In genomic region chr11:71005046-71005445, GRCm38 (mm10) we compare ENCODE assay signal across 8 mouse cellular contexts. TPM values are rescaled to one million over a fixed set of nuclear protein-coding genes. Genes with fewer than 3 reads are reported as not detected.
A peak's percentile ranks its signal among the peaks of the same experiment; 100 is the strongest.
DNase-seq lines count a peak whose midpoint lies in the region; ATAC-seq and TF ChIP-seq lines count a peak whose summit lies in the region.

No protein-coding gene starts in this region.

- no peak for ATAC-seq in lung, embryonic 14.5 days (ENCODE audit: insufficient read depth)
- no peak; the same call in 1 of the 2 replicates for ATAC-seq in embryonic facial prominence, embryonic 13.5 days (ENCODE audit: insufficient number of reproducible peaks, insufficient read depth, low FRiP score, low TSS enrichment, low read depth)
- ATAC-seq in intestine, embryonic 15.5 days, result no peak
- no peak for ATAC-seq in neural tube, embryonic 13.5 days (ENCODE audit: low read depth)

- H3K27me3 ChIP-seq in lung, embryonic 14.5 days (ENCODE audit: insufficient read depth, low read length), result no peaks in the 10 kb centered on the region
- H3K27me3 ChIP-seq in embryonic facial prominence, embryonic 13.5 days, result no peaks in the 10 kb centered on the region
- no peaks in the 10 kb centered on the region for H3K27me3 ChIP-seq in intestine, embryonic 15.5 days (replicated peaks)
- no peaks in the 10 kb centered on the region for H3K27me3 ChIP-seq in neural tube, embryonic 13.5 days

- peak overlapping the region; percentile 88 for H3K4me3 ChIP-seq in lung, embryonic 14.5 days (ENCODE audit: low read depth, low read length)
- peak overlapping the region; percentile 97 for H3K4me3 ChIP-seq in embryonic facial prominence, embryonic 13.5 days
- H3K4me3 ChIP-seq in intestine, embryonic 15.5 days (replicated peaks), result no peak overlapping the region
- H3K4me3 ChIP-seq in neural tube, embryonic 13.5 days, result peak overlapping the region; percentile 88

- H3K4me2 ChIP-seq in lung, embryonic 14.5 days, result peak overlapping the region; percentile 84
- peak overlapping the region; percentile 53 for H3K4me2 ChIP-seq in embryonic facial prominence, embryonic 13.5 days
- peak overlapping the region; percentile 50 for H3K4me2 ChIP-seq in intestine, embryonic 15.5 days (replicated peaks)
- H3K4me2 ChIP-seq in neural tube, embryonic 13.5 days, result peak overlapping the region; percentile 54

- WGBS in lung, embryonic 14.5 days, result 56% methylated on average over 5 of the region's 5 CpGs
- 50% methylated on average over 5 of the region's 5 CpGs for WGBS in embryonic facial prominence, embryonic 13.5 days
- 62% methylated on average over 5 of the region's 5 CpGs for WGBS in intestine, embryonic 15.5 days
- 72% methylated on average over 5 of the region's 5 CpGs for WGBS in neural tube, embryonic 13.5 days

- H3K9ac ChIP-seq in lung, embryonic 14.5 days, result peak overlapping the region; percentile 41; the same call in 1 of the 2 replicates
- no peak overlapping the region for H3K9ac ChIP-seq in embryonic facial prominence, embryonic 13.5 days
- H3K9ac ChIP-seq in intestine, embryonic 15.5 days, result no peak overlapping the region
- H3K9ac ChIP-seq in neural tube, embryonic 13.5 days, result 0 out of 2 replicates have a peak overlapping the region, but pooled peaks have one; percentile 49

- no peaks in the 10 kb centered on the region for H3K9me3 ChIP-seq in lung, embryonic 14.5 days (ENCODE audit: low read depth, low read length)
- no peaks in the 10 kb centered on the region for H3K9me3 ChIP-seq in embryonic facial prominence, embryonic 13.5 days
- H3K9me3 ChIP-seq in intestine, embryonic 15.5 days, result no peaks in the 10 kb centered on the region
- no peaks in the 10 kb centered on the region for H3K9me3 ChIP-seq in neural tube, embryonic 13.5 days

- peak; percentile 15 for DNase-seq in lung, embryonic 14.5 days
- no peak for DNase-seq in lung, postnatal 14 days
- DNase-seq in right cerebral cortex, adult 18-20 months, result no peak
- no peak for DNase-seq in yolk sac, embryonic 10.5 days (ENCODE audit: low spot score)
- no peak for DNase-seq in kidney, adult 11 months

- H3K27ac ChIP-seq in lung, embryonic 14.5 days (ENCODE audit: low read depth), result peak overlapping the region; percentile 60
- H3K27ac ChIP-seq in embryonic facial prominence, embryonic 13.5 days, result 0 out of 2 replicates have a peak overlapping the region, but pooled peaks have one; percentile 11
- H3K27ac ChIP-seq in intestine, embryonic 15.5 days, result no peak overlapping the region
- H3K27ac ChIP-seq in neural tube, embryonic 13.5 days (replicated peaks), result no peak overlapping the region

- H3K36me3 ChIP-seq in lung, embryonic 14.5 days (ENCODE audit: insufficient read depth), result peaks cover 33% of the 10 kb centered on the region
- peaks cover 38% of the 10 kb centered on the region for H3K36me3 ChIP-seq in embryonic facial prominence, embryonic 13.5 days
- H3K36me3 ChIP-seq in intestine, embryonic 15.5 days, result peaks cover 10% of the 10 kb centered on the region
- peaks cover 37% of the 10 kb centered on the region for H3K36me3 ChIP-seq in neural tube, embryonic 13.5 days

- no peak for TF ChIP-seq CTCF in lung, embryonic 14.5 days (IDR thresholded peaks at IDR 0.05; ENCODE audit: low read depth)

- H3K4me1 ChIP-seq in lung, embryonic 14.5 days (ENCODE audit: insufficient read depth), result peaks cover 7% of the 10 kb centered on the region; the same call in 1 of the 2 replicates
- peaks cover 17% of the 10 kb centered on the region for H3K4me1 ChIP-seq in embryonic facial prominence, embryonic 13.5 days
- H3K4me1 ChIP-seq in intestine, embryonic 15.5 days (replicated peaks), result peaks cover 14% of the 10 kb centered on the region
- peaks cover 21% of the 10 kb centered on the region for H3K4me1 ChIP-seq in neural tube, embryonic 13.5 days (replicated peaks)

RNA-seq across cellular contexts. Expression of gene Dhx33, which starts 0.8 kb away (rescaled TPM):
- polyA plus RNA-seq in lung, embryonic 14.5 days (2014; fragmentation: Nextera tagmentation; extraction: Ambion mirVana), result 27.2 and 27.7 TPM in 2 replicates
- 18.3 and 20.6 TPM in 2 replicates for polyA plus RNA-seq in embryonic facial prominence, embryonic 13.5 days (2015; fragmentation: Nextera tagmentation; extraction: Ambion mirVana)
- polyA plus RNA-seq in intestine, embryonic 15.5 days (2015; fragmentation: Nextera tagmentation; extraction: Ambion mirVana), result 15.0 and 16.0 TPM in 2 replicates
- polyA plus RNA-seq in neural tube, embryonic 13.5 days (2015; fragmentation: Nextera tagmentation; extraction: Ambion mirVana), result 14.0 and 15.2 TPM in 2 replicates

RNA-seq across cellular contexts. Expression of gene Mis12, which starts 14.4 kb away (rescaled TPM):
- polyA plus RNA-seq in lung, embryonic 14.5 days (2014; fragmentation: Nextera tagmentation; extraction: Ambion mirVana), result 43.4 and 48.2 TPM in 2 replicates
- 52.8 and 53.7 TPM in 2 replicates for polyA plus RNA-seq in embryonic facial prominence, embryonic 13.5 days (2015; fragmentation: Nextera tagmentation; extraction: Ambion mirVana)
- 34.3 and 35.5 TPM in 2 replicates for polyA plus RNA-seq in intestine, embryonic 15.5 days (2015; fragmentation: Nextera tagmentation; extraction: Ambion mirVana)
- 34.0 and 34.8 TPM in 2 replicates for polyA plus RNA-seq in neural tube, embryonic 13.5 days (2015; fragmentation: Nextera tagmentation; extraction: Ambion mirVana)

RNA-seq across cellular contexts. Expression of gene Derl2, which starts 14.6 kb away (rescaled TPM):
- polyA plus RNA-seq in lung, embryonic 14.5 days (2014; fragmentation: Nextera tagmentation; extraction: Ambion mirVana), result 42.7 and 51.9 TPM in 2 replicates
- polyA plus RNA-seq in embryonic facial prominence, embryonic 13.5 days (2015; fragmentation: Nextera tagmentation; extraction: Ambion mirVana), result 39.2 and 42.5 TPM in 2 replicates
- polyA plus RNA-seq in intestine, embryonic 15.5 days (2015; fragmentation: Nextera tagmentation; extraction: Ambion mirVana), result 63.4 and 71.8 TPM in 2 replicates
- polyA plus RNA-seq in neural tube, embryonic 13.5 days (2015; fragmentation: Nextera tagmentation; extraction: Ambion mirVana), result 35.8 and 37.8 TPM in 2 replicates

RNA-seq across cellular contexts. Expression of gene C1qbp, which starts 22.2 kb away (rescaled TPM):
- 264 and 276 TPM in 2 replicates for polyA plus RNA-seq in lung, embryonic 14.5 days (2014; fragmentation: Nextera tagmentation; extraction: Ambion mirVana)
- 233 and 254 TPM in 2 replicates for polyA plus RNA-seq in embryonic facial prominence, embryonic 13.5 days (2015; fragmentation: Nextera tagmentation; extraction: Ambion mirVana)
- polyA plus RNA-seq in intestine, embryonic 15.5 days (2015; fragmentation: Nextera tagmentation; extraction: Ambion mirVana), result 360 and 393 TPM in 2 replicates
- polyA plus RNA-seq in neural tube, embryonic 13.5 days (2015; fragmentation: Nextera tagmentation; extraction: Ambion mirVana), result 188 and 193 TPM in 2 replicates

RNA-seq across cellular contexts. Expression of gene 6330403K07Rik, which starts 28.3 kb away (rescaled TPM):
- 42.3 and 44.6 TPM in 2 replicates for polyA plus RNA-seq in lung, embryonic 14.5 days (2014; fragmentation: Nextera tagmentation; extraction: Ambion mirVana)
- polyA plus RNA-seq in embryonic facial prominence, embryonic 13.5 days (2015; fragmentation: Nextera tagmentation; extraction: Ambion mirVana), result 252 and 255 TPM in 2 replicates
- 67.9 and 76.7 TPM in 2 replicates for polyA plus RNA-seq in intestine, embryonic 15.5 days (2015; fragmentation: Nextera tagmentation; extraction: Ambion mirVana)
- polyA plus RNA-seq in neural tube, embryonic 13.5 days (2015; fragmentation: Nextera tagmentation; extraction: Ambion mirVana), result 544 and 566 TPM in 2 replicates

Comparison
In these comparisons a context has a peak if more than half of its experiments do, and no peak if none do; other contexts are left out.
1. H3K27ac ChIP-seq: peak in lung, embryonic 14.5 days (single experiment) and embryonic facial prominence, embryonic 13.5 days (single experiment); none in intestine, embryonic 15.5 days (single experiment) and neural tube, embryonic 13.5 days (single experiment).
2. H3K9ac ChIP-seq: peak in lung, embryonic 14.5 days (single experiment) and neural tube, embryonic 13.5 days (single experiment); none in embryonic facial prominence, embryonic 13.5 days (single experiment) and intestine, embryonic 15.5 days (single experiment).
3. Peak in every context shown above with its lines, with median percentiles within 50 percentile points of each other: H3K4me2 ChIP-seq.